Mouse (Mus musculus): ENCODE results near the gene Oxtr. TPM values are rescaled to one million over a fixed set of nuclear protein-coding genes. Genes with fewer than 3 reads are reported as not detected.

The Oxtr gene
- 0.08 and 0.17 TPM in 2 replicates for polyA plus RNA-seq (2016; fragmentation: Nextera tagmentation; extraction: Ambion mirVana)

DNA sequence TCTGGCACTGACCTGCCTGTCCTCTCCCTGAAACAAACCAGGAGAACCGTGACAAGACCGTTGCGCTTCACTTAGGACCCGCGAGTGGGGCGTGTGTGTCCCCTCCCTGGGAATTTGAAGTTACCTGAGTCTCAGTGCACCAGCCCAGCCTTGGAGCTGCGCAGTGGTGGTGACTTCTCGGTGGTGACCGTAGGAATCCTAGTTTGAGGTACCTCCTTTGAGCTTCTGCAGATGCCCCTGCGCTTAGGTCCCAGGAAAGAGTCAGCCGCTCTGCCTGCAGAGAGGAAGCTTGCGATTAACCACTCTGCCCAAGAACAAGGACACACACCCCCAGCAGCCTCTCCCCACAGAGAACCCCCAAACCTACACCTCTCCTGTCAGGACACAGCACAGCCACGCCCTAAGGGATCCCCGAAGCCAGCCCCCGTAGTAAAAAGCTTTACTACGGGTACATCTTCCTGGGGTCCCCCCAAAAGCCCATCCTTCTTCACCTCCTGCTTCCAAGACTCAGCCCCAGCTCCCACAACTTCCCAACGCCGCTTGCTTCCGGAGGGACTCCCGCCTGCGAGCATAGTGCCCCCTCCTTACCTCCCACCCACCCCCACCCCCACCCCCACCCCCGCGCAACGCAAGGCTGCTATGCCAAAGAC, at the start of gene Oxtr:
Gene Oxtr, minus strand, starts transcription at position 34 of the 650 bp plus-strand sequence.
- Histone ChIP-seq H3K36me3 (no peaks in the 10 kb centered on the region), H3K9me3 (no peaks in the 10 kb centered on the region), H3K4me3 (peak within 1 kb of the TSS; percentile 53), H3K4me1 (peaks cover 22% of the 10 kb centered on the region), H3K27ac (no peak within 1 kb of the TSS; the same call in 1 of the 2 replicates), H3K27me3 (ENCODE audit: insufficient read depth, poor library complexity, severe bottlenecking) (peaks cover 86% of the 10 kb centered on the region)
- DNase-seq (ENCODE audit: low spot score), result no peak
- WGBS, result 11% methylated on average over 24 of the region's 24 CpGs

DNA sequence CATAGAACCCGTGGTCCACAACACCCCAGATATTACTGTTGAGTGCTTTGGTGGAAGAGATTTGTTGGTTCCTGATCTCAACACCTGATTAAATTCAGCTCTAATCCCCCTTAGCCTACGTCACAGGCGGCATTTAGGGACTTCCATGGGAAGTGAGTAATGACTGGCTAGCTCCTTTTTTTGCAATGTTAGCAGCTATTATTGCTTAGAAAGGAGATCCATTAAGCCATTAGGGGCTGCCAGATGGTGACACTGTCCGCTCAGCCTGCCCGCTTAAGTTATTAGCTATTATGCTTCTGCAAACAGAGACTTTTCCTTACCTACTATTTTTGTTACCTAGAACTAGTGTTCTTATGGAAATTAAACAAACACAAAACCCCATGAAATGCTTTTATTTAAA, 35.7 kb upstream of the Oxtr start:
- Histone ChIP-seq H3K4me1 (no peaks in the 10 kb centered on the region), H3K4me3 (no peak overlapping the region), H3K27ac (no peak overlapping the region), H3K27me3 (ENCODE audit: insufficient read depth, poor library complexity, severe bottlenecking) (peaks cover 8% of the 10 kb centered on the region), H3K36me3 (no peaks in the 10 kb centered on the region), H3K9me3 (no peaks in the 10 kb centered on the region)
- no peak for DNase-seq (ENCODE audit: low spot score)
- 70% methylated on average over 5 of the region's 5 CpGs for WGBS

DNA sequence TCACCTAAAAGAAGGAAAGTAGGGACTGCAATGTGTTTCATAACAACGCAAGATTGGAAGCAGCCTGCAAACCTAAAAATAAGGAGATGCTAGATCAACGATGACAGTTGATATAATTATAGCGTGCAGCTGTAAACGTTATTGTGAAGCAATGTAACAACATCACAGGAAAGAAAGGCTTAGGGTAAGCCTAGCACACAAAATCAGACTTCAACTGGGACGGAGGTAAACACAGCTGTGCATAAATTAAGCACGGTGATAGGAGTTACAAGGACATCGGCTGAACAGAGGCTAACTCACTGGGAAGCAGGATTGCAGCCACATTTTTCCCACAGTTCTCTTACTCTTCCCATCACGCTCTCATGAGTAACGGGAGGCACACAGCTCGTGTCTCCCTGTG, 34.7 kb upstream of the Oxtr start:
- Histone ChIP-seq H3K4me1 (no peaks in the 10 kb centered on the region), H3K27ac (no peak overlapping the region), H3K27me3 (ENCODE audit: insufficient read depth, poor library complexity, severe bottlenecking) (peaks cover 17% of the 10 kb centered on the region), H3K36me3 (no peaks in the 10 kb centered on the region), H3K4me3 (no peak overlapping the region), H3K9me3 (no peaks in the 10 kb centered on the region)
- no peak for DNase-seq (ENCODE audit: low spot score)
- 68% methylated on average over 10 of the region's 10 CpGs for WGBS

DNA sequence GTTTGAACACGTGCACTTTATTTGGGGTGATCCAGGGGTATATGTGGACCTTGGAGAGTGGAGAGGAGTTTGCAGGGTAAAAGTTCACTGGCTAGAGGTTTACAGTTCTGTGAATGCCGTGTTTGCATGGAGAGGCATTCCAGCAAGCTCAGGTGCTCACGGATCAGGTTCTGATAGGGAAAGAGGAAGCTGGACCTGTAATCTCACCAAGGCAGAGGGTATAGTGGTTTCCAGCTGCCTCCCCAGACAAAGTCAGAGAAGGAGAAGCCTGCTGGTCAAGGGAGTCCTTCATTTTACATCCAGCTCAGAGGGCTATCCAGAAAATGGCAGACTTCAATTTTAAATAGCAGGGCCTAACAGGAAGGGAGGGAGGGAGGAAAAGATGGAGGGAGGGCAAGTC, 28.2 kb upstream of the Oxtr start:
- 77% methylated on average over 3 of the region's 3 CpGs for WGBS
- Histone ChIP-seq H3K9me3 (no peaks in the 10 kb centered on the region), H3K27ac (no peak overlapping the region), H3K4me3 (no peak overlapping the region), H3K4me1 (no peaks in the 10 kb centered on the region), H3K27me3 (ENCODE audit: insufficient read depth, poor library complexity, severe bottlenecking) (peaks cover 67% of the 10 kb centered on the region), H3K36me3 (no peaks in the 10 kb centered on the region)
- DNase-seq (ENCODE audit: low spot score), result no peak

DNA sequence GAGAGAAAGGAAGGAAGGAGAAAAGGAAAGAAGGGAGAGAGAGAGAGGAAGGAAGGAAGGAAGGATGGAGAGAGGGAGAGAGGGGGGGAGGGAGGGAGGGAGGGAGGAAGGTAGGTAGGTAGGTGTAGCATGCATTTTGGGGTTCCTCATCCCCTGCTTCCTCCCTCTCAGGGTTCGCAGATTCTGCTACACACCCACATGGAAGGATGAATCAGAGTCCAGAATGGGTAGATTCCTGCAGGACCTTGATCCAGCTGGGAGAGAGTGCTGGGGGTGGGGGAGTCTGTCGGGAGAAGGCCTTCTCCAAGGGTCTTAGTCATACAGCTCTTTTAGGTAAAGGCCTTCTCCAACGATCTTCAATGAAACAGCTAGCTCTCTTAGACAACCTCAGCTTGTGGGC, 27.8 kb upstream of the Oxtr start:
- no peaks in the 10 kb centered on the region for H3K9me3 ChIP-seq
- no peaks in the 10 kb centered on the region for H3K36me3 ChIP-seq
- peaks cover 71% of the 10 kb centered on the region for H3K27me3 ChIP-seq (ENCODE audit: insufficient read depth, poor library complexity, severe bottlenecking)
- no peak for DNase-seq (ENCODE audit: low spot score)
- no peak overlapping the region for H3K4me3 ChIP-seq
- 67% methylated on average over 3 of the region's 3 CpGs for WGBS
- H3K27ac ChIP-seq, result no peak overlapping the region
- H3K4me1 ChIP-seq, result no peaks in the 10 kb centered on the region

DNA sequence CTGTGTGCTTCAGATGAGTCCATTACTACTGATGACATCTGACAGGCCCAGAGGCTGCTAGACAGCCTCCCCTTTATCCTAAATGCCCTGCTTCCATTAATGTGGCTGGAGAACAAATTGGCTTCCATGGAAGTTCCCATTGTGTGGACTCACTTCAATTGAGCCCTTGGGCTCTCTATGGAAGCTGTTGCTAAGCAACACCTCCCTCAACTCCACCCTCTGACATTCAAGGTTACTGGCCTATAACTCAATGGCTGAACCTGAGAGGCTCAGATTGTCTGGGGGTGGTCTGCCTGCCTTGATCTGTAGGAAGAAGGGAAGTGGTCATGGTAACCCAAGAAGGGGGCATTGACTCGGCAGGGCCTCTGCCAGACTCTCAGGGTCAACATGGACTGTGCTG, 26.8 kb upstream of the Oxtr start:
- Histone ChIP-seq H3K36me3 (no peaks in the 10 kb centered on the region), H3K27ac (no peak overlapping the region), H3K27me3 (ENCODE audit: insufficient read depth, poor library complexity, severe bottlenecking) (peaks cover 71% of the 10 kb centered on the region), H3K9me3 (no peaks in the 10 kb centered on the region), H3K4me3 (no peak overlapping the region), H3K4me1 (no peaks in the 10 kb centered on the region)
- no peak for DNase-seq (ENCODE audit: low spot score)
- 52% methylated on average over 1 of the region's 1 CpGs for WGBS

DNA sequence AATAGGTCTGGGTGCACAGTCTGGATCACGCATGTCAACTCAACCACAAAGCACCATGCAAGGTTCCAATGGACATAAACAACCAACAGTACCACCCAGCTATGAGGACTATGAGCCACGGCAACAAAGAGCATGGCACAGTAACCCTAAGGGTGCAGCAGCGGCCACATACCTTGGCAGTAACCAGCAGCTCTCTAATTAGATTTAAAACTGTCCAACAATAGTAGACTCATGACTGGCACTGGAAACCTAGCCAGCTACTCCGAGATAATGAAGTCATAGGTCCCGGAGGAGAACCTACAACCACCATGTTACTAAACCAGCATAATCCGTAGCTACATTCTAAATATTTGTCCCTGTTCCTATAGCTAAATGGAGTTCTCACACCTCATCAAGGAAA, 24.8 kb upstream of the Oxtr start:
- Histone ChIP-seq H3K36me3 (no peaks in the 10 kb centered on the region), H3K27me3 (ENCODE audit: insufficient read depth, poor library complexity, severe bottlenecking) (peaks cover 69% of the 10 kb centered on the region), H3K4me3 (no peak overlapping the region), H3K4me1 (no peaks in the 10 kb centered on the region), H3K9me3 (no peaks in the 10 kb centered on the region), H3K27ac (no peak overlapping the region)
- no peak for DNase-seq (ENCODE audit: low spot score)
- 90% methylated on average over 6 of the region's 6 CpGs for WGBS

DNA sequence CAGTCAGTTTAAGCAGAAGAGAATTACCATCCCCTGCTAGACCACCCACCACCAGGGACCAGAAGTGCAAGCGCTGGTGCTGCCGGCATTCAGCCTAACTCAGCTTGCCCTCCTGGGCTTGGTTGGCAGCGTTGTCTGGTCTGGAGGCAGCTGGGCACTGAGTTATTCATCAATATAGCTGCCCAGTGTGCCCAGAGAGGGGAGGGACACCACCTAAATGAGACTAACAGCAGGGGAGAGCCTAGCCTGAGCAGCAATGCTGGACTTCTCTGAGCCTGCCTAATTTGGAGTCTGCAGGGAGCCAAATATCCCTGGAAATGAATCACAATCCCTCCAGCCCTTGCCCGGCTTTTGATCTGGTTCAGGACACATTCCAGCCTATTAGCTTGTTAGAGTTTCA, 20.6 kb upstream of the Oxtr start:
- H3K27ac ChIP-seq, result no peak overlapping the region
- DNase-seq (ENCODE audit: low spot score), result no peak
- no peaks in the 10 kb centered on the region for H3K9me3 ChIP-seq
- peaks cover 57% of the 10 kb centered on the region for H3K27me3 ChIP-seq (ENCODE audit: insufficient read depth, poor library complexity, severe bottlenecking)
- 0 out of 2 replicates have a peak, but pooled peaks cover 4% of the 10 kb centered on the region for H3K4me1 ChIP-seq
- no peaks in the 10 kb centered on the region for H3K36me3 ChIP-seq
- 47% methylated on average over 4 of the region's 4 CpGs for WGBS
- H3K4me3 ChIP-seq, result no peak overlapping the region

DNA sequence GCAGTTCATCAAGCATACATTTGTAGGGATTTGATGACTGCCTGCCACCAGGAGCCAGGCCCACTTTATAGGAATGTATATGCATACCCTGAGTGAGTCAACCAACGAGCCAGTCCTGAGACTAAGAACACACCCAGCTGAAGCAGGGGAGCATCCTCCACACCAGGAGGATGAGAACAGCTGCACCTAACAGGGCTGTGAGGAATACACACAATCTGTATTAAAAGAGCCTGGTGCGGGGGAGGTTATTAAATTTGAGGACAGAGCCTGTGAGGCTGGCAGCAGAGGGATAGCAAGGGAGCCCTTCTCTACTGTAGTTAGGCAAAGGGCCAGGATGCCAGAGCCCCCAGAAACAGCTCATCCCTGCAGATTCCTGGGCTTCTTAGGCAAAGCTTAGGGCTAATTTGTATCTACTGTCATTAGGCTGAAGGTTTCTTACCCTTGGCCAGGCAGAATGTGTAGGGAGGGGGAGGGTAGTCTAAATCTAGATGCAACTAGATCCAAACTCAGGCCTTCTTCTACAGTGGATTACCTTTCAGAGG, 19.9 kb upstream of the Oxtr start:
- Histone ChIP-seq H3K4me1 (0 out of 2 replicates have a peak, but pooled peaks cover 4% of the 10 kb centered on the region), H3K36me3 (no peaks in the 10 kb centered on the region), H3K4me3 (no peak overlapping the region), H3K27me3 (ENCODE audit: insufficient read depth, poor library complexity, severe bottlenecking) (peaks cover 52% of the 10 kb centered on the region), H3K9me3 (no peaks in the 10 kb centered on the region), H3K27ac (no peak overlapping the region)
- no peak for DNase-seq (ENCODE audit: low spot score)
- WGBS, result 60% methylated on average over 2 of the region's 2 CpGs

DNA sequence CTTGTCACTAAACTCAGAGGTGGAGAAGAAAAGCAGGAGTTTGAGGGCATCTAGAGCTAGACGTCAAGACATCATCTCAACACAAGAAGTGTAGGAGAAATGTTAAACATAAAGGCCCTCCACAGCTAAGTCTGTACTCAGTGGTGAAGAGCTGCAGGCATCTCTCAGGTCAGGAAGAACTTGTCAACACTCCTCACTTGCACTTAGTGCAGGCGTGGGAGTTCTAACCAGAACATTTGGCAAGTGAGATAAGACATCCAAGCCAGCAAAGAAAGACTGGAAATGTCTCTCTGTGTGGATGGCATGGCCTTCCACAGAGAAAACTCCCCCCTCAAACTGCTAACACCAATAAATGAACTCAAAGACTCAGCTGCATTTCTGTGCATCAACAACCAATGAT, 17.9 kb upstream of the Oxtr start:
- Histone ChIP-seq H3K9me3 (no peaks in the 10 kb centered on the region), H3K36me3 (no peaks in the 10 kb centered on the region), H3K27me3 (ENCODE audit: insufficient read depth, poor library complexity, severe bottlenecking) (peaks cover 47% of the 10 kb centered on the region), H3K27ac (no peak overlapping the region), H3K4me1 (0 out of 2 replicates have a peak, but pooled peaks cover 4% of the 10 kb centered on the region), H3K4me3 (no peak overlapping the region)
- WGBS, result 10% methylated on average over 2 of the region's 2 CpGs
- DNase-seq (ENCODE audit: low spot score), result peak; percentile 88

DNA sequence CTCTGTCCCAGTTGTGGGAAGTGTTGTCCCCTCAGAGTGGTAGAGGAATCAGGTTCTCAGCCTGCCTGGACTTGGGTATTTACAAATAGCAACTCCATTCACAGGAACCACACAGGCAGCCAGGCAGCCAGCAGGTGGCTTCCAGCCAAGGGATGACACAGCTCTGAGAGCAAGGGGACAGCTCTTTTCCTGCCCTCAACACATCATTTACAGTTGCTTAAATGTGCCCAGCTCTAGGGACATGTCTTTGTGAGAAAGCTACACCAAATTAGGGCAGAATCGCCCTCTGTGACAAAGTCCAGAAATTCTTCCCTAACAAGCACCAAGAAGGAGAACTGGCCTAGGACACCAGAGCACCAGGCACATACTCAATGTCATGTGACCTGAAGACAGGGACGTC, 11.4 kb upstream of the Oxtr start:
- H3K4me3 ChIP-seq, result no peak overlapping the region
- WGBS, result 54% methylated on average over 2 of the region's 2 CpGs
- H3K27ac ChIP-seq, result no peak overlapping the region
- H3K9me3 ChIP-seq, result no peaks in the 10 kb centered on the region
- no peaks in the 10 kb centered on the region for H3K36me3 ChIP-seq
- no peak for DNase-seq (ENCODE audit: low spot score)
- peaks cover 61% of the 10 kb centered on the region for H3K27me3 ChIP-seq (ENCODE audit: insufficient read depth, poor library complexity, severe bottlenecking)
- H3K4me1 ChIP-seq, result no peaks in the 10 kb centered on the region

DNA sequence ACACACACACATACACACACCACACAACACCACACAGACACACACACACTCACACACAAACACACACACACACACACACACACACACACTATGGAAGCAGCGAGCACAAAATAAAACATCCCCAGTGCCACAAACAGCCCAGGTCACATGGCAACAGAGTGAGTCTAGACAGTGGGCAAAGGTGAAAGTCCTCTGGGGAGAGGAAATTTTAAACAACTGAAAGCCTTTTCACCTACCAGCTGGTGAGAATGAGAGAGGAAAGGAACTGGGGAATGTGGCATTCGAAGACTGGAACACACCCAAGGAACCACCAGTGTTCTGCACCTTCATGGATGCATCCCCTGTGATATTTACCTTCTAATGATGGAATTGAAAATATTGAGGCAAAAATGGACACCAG, 9.7 kb upstream of the Oxtr start:
- peaks cover 62% of the 10 kb centered on the region for H3K27me3 ChIP-seq (ENCODE audit: insufficient read depth, poor library complexity, severe bottlenecking)

DNA sequence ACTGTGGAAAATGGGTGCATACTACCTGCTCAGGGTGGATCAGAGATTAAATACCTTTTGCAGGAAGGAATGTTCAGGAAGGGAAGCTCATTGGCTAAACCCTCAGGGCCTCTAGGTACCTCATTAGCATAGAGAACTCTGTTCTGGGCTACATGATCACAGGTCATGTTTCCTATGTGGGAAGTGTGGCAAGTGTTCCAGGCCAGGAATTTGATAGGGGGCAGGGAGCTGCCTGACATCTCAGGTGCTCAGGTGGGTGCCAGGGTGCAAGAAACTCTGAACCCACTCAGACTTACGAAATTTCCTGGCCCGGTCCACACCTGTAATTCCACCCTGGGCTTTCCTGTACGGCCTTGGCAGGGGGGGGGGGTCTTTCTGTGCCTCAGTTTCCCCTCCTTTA, 9.0 kb upstream of the Oxtr start:
- Histone ChIP-seq H3K4me1 (no peaks in the 10 kb centered on the region), H3K27ac (no peak overlapping the region), H3K9me3 (no peaks in the 10 kb centered on the region), H3K27me3 (ENCODE audit: insufficient read depth, poor library complexity, severe bottlenecking) (peaks cover 62% of the 10 kb centered on the region), H3K36me3 (no peaks in the 10 kb centered on the region), H3K4me3 (no peak overlapping the region)
- 92% methylated on average over 3 of the region's 3 CpGs for WGBS
- no peak for DNase-seq (ENCODE audit: low spot score)

More for the DNA sequence above, 9.7 kb upstream of the Oxtr start:
- WGBS, result 81% methylated on average over 2 of the region's 2 CpGs
- no peaks in the 10 kb centered on the region for H3K9me3 ChIP-seq
- H3K27ac ChIP-seq, result no peak overlapping the region
- no peaks in the 10 kb centered on the region for H3K4me1 ChIP-seq
- no peak overlapping the region for H3K4me3 ChIP-seq
- DNase-seq (ENCODE audit: low spot score), result no peak
- no peaks in the 10 kb centered on the region for H3K36me3 ChIP-seq

DNA sequence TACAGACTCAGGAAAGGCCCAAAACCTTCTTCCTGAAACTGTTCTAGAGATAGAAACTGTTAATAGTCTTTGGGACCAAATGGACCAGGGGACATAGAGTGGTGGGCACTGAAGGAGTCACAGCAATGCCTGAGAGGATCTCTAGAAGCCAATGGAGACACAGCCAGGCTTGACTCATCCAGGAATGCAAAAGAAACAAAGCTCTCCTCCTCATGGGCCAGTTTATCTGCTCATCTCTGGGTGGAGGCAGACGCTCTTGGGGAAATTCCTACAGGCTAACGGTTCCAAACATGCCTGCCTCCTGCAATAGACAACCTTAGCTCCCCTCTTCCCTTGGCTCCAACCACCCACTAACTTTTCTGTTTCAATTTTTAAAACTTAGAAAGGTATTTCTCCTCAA, 7.7 kb upstream of the Oxtr start:
- H3K9me3 ChIP-seq, result no peaks in the 10 kb centered on the region
- H3K36me3 ChIP-seq, result no peaks in the 10 kb centered on the region
- DNase-seq (ENCODE audit: low spot score), result no peak
- H3K27me3 ChIP-seq (ENCODE audit: insufficient read depth, poor library complexity, severe bottlenecking), result peaks cover 62% of the 10 kb centered on the region
- no peak overlapping the region for H3K4me3 ChIP-seq
- 31% methylated on average over 2 of the region's 2 CpGs for WGBS
- H3K4me1 ChIP-seq, result no peaks in the 10 kb centered on the region
- no peak overlapping the region for H3K27ac ChIP-seq

Data from heart, embryonic 10.5 days (tissue).